Mouse (Mus musculus) cerebellum, postnatal 14 days (tissue): Measurements from ENCODE around the gene Zfp426.

Source experiments
- DNase-seq, 2 experiments: peaks; one replicate each; pipeline ENCODE4 v3.0.0; 2021; ENCODE audit warnings: mixed read lengths in 2 of 2

Gene Zfp426

GRCm38 (mm10) chr9:20492527-20493233 is at the start of gene Zfp426:
TSS of gene Zfp426 (minus strand) at chr9:20492746.
- DNase-seq: peak; percentile 89 to 92

GRCm38 (mm10) chr9:20536598-20536997 is 44.1 kb upstream of the Zfp426 start:
- no peak for DNase-seq

GRCm38 (mm10) chr9:20534326-20534926 is 41.9 kb upstream of the Zfp426 start:
- peak; percentile 62 to 69 for DNase-seq

GRCm38 (mm10) chr9:20521306-20521957 is 28.9 kb upstream of the Zfp426 start, which contains the start of gene Zfp266:
TSS of gene Zfp266 (minus strand) at chr9:20521417.
- DNase-seq: peak; percentile 95 to 96

- DNase-seq: no peak
These were observed 28.1 kb upstream of the Zfp426 start for GRCm38 (mm10) chr9:20520531-20521210.

GRCm38 (mm10) chr9:20519949-20520348 is 27.4 kb upstream of the Zfp426 start:
- DNase-seq: no peak

GRCm38 (mm10) chr9:20518708-20519107 is 26.2 kb upstream of the Zfp426 start:
- DNase-seq: no peak

- no peak for DNase-seq
These were observed 25.2 kb upstream of the Zfp426 start for GRCm38 (mm10) chr9:20517727-20518126.

GRCm38 (mm10) chr9:20514016-20514415 is 21.5 kb upstream of the Zfp426 start:
- no peak for DNase-seq

GRCm38 (mm10) chr9:20512714-20513113 is 20.2 kb upstream of the Zfp426 start:
- no peak for DNase-seq

- DNase-seq: no peak
These were observed 19.1 kb upstream of the Zfp426 start for GRCm38 (mm10) chr9:20511645-20512044.

GRCm38 (mm10) chr9:20510346-20510745 is 17.8 kb upstream of the Zfp426 start:
- DNase-seq: no peak

GRCm38 (mm10) chr9:20509676-20510075 is 17.1 kb upstream of the Zfp426 start:
- DNase-seq: no peak

- DNase-seq: no peak
These were observed 12.3 kb upstream of the Zfp426 start for GRCm38 (mm10) chr9:20504801-20505200.

- peak in 1 of 2 experiments; percentile 30 for DNase-seq
These were observed 735 bp upstream of the Zfp426 start for GRCm38 (mm10) chr9:20493281-20493680.

GRCm38 (mm10) chr9:20491858-20492526 is 554 bp downstream of the Zfp426 start:
- peak; percentile 8 to 26 for DNase-seq

- no peak for DNase-seq
These were observed 3.0 kb downstream of the Zfp426 start for GRCm38 (mm10) chr9:20489536-20489935.

GRCm38 (mm10) chr9:20479396-20479795 is 13.2 kb downstream of the Zfp426 start:
- peak; percentile 59 for DNase-seq

GRCm38 (mm10) chr9:20476632-20477031 is 15.9 kb downstream of the Zfp426 start:
- no peak for DNase-seq

- peak; percentile 85 to 87 for DNase-seq
These were observed 25.6 kb downstream of the Zfp426 start for GRCm38 (mm10) chr9:20466761-20467442.

- peak; percentile 80 to 82 for DNase-seq
These were observed 32.9 kb downstream of the Zfp426 start, which contains the start of gene Zfp26 for GRCm38 (mm10) chr9:20459377-20460317. TSS of gene Zfp26 (minus strand) at chr9:20460162.
